Mouse (Mus musculus) liver, adult 2 months (tissue): Measurements from ENCODE around the gene Ppp1r37.

Experiments
- CTCF ChIP-seq: fragments of 200-500 bp; IDR thresholded peaks from 2 replicates; pipeline ENCODE4 v1.5.1; 2011; ENCODE audit warnings: low read depth, low read length, control low read depth
- POLR2A ChIP-seq: fragments of 200-500 bp; IDR thresholded peaks from 2 replicates; pipeline ENCODE4 v1.6.1; 2011; ENCODE audit warnings: low read length, control low read depth; ENCODE audit not compliant: insufficient read depth; ENCODE audit errors: extremely low read depth

- TF ChIP-seq CTCF (no peak), POLR2A (no peak)
These were observed 42.8 kb downstream of the Ppp1r37 start for GRCm38 (mm10) chr7:19520032-19520431.
